Mouse (Mus musculus) forebrain, embryonic 12.5 days (tissue): ENCODE data around the gene Hist1h2bf. TPM values are rescaled to one million over a fixed set of nuclear protein-coding genes. Genes with fewer than 3 reads are reported as not detected.
A peak's percentile ranks its signal among the peaks of the same experiment; 100 is the strongest.
"Not testable (repeated sequence)": the region's sequence is repeated elsewhere in the genome, so short reads cannot be mapped to it uniquely, and the experiment has no call there.

Experiments used
- ATAC-seq: fragments of 200-750 bp; cut with Nextera tagmentation; 2 replicates; pipeline ENCODE4 v1.8.0; 2017; ENCODE audit warnings: moderate TSS enrichment; ENCODE audit not compliant: low FRiP score
- H3K27ac ChIP-seq: fragments of 300-500 bp; sonication (generic); 2 replicates; pipeline ENCODE4 v1.5.1; 2016; ENCODE audit warnings: mild to moderate bottlenecking
- H3K27me3 ChIP-seq: fragments of 300-500 bp; sonication (generic); 2 replicates; pipeline ENCODE4 v1.6.1; 2016; ENCODE audit warnings: mild to moderate bottlenecking
- H3K36me3 ChIP-seq: fragments of 300-500 bp; sonication (generic); replicated peaks from 2 replicates; pipeline ENCODE4 v1.6.1; 2016; ENCODE audit warnings: mild to moderate bottlenecking
- H3K4me1 ChIP-seq: fragments of 300-500 bp; sonication (generic); 2 replicates; pipeline ENCODE4 v1.6.1; 2016
- H3K4me2 ChIP-seq: fragments of 300-500 bp; sonication (generic); 2 replicates; pipeline ENCODE4 v1.6.1; 2016; ENCODE audit warnings: mild to moderate bottlenecking, moderate library complexity
- H3K4me3 ChIP-seq: fragments of 300-500 bp; sonication (generic); replicated peaks from 2 replicates; pipeline ENCODE4 v1.5.1; 2016; ENCODE audit warnings: mild to moderate bottlenecking
- H3K9ac ChIP-seq: fragments of 300-500 bp; sonication (generic); 2 replicates; pipeline ENCODE4 v1.6.1; 2016; ENCODE audit warnings: mild to moderate bottlenecking
- H3K9me3 ChIP-seq: fragments of 300-500 bp; sonication (generic); 2 replicates; pipeline ENCODE4 v1.6.1; 2016
- WGBS: fragments of 180-500 bp; shearing (Covaris S2); methylation state at CpG from one replicate; pipeline ENCODE4 v1.1.7; 2016; 5-methylcytosine and 5-hydroxymethylcytosine counted together
- polyA plus RNA-seq: library from polyadenylated mRNA; unstranded; fragments of >200 nt; fragmentation: Nextera tagmentation; extraction: Ambion mirVana; gene quantifications from 2 replicates; pipeline ENCODE4 v1.2.1, GENCODE M21; 2016

The Hist1h2bf gene
- polyA plus RNA-seq: 7.2 and 9.5 TPM in 2 replicates

GRCm38 (mm10) chr13:23573898-23574524 lies at the start of gene Hist1h2bf, which contains the start of gene Hist1h2ad:
Gene Hist1h2bf, minus strand, starts transcription at chr13:23574196.
Gene Hist1h2ad, plus strand, starts transcription at chr13:23574381.
- Histone ChIP-seq H3K9ac (peak within 1 kb of the TSS; percentile 56), H3K27ac (peak within 1 kb of the TSS; percentile 97), H3K4me1 (peaks cover 31% of the 10 kb centered on the region), H3K4me2 (peak within 1 kb of the TSS; percentile 67), H3K4me3 (peak within 1 kb of the TSS; percentile 47)
- not testable (repeated sequence) for H3K27me3 ChIP-seq, H3K9me3 ChIP-seq, H3K36me3 ChIP-seq
- ATAC-seq: peak; percentile 93
- under 1% methylated on average over 40 of the region's 42 CpGs for whole genome bisulfite sequencing

DNA sequence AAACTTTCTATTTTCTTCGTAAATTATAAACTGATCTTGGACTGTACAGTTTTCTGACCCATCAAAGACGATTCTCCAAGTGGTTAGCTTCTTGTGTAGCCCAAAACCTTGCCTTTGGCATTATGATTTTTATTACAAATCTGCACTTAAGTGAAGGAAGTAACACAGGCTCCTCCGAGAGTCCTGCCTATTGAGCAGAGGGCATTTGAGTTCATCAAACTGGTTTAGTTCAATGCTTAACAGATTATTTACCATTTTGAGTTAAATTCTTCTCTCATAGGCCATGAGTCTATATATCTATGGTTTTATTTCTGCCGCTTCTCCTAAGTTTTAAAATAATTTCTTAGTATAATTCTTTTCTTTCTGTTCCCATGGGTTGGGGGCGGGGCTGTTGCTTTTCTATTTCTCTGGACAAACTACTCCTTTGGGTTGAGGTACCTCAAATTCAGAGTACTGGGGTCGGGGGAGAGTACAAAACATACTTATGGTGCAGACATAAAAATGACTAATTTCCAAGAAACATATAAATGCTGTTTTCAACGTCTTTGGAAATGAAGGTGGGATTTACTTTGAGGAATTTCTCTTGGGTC lies 49.0 kb upstream of the Hist1h2bf start:
- no peak for ATAC-seq
- Histone ChIP-seq H3K36me3 (no peaks in the 10 kb centered on the region), H3K4me3 (peak overlapping the region; percentile 58), H3K9me3 (no peaks in the 10 kb centered on the region), H3K9ac (peak overlapping the region; percentile 92), H3K27ac (peak overlapping the region; percentile 98), H3K4me1 (peaks cover 17% of the 10 kb centered on the region), H3K4me2 (peak overlapping the region; percentile 76), H3K27me3 (0 out of 2 replicates have a peak, but pooled peaks cover 3% of the 10 kb centered on the region)
- 30% methylated on average over 7 of the region's 7 CpGs for WGBS

DNA sequence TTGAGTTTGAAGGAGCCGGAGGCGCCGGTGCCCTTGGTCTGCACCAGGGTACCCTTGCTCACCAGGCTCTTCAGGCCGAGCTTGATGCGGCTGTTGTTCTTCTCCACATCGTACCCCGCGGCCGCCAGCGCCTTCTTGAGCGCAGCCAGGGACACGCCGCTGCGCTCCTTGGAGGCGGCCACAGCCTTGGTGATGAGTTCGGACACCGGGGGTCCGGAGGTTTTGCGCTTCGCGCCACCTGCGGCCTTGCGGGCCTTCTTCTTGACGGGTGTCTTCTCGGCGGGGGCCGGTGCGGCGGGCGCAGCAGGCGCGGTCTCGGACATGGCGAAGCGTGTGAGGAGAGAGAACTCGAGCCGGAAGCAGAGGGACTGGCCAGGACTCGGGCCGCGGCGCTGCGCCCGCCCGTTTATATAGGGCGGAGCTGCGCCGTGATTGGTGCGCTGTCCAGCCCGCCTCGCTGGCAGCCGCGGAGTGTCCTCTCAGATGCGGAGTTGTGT lies 48.2 kb upstream of the Hist1h2bf start, which contains the start of gene Hist1h1e:
Gene Hist1h1e (minus strand): TSS at position 384 of the 497 bp plus-strand sequence.
- Histone ChIP-seq H3K4me2 (peak within 1 kb of the TSS; percentile 76), H3K9ac (peak within 1 kb of the TSS; percentile 92), H3K27ac (peak within 1 kb of the TSS; percentile 98), H3K4me1 (peaks cover 17% of the 10 kb centered on the region), H3K4me3 (peak within 1 kb of the TSS; percentile 58)
- H3K27me3 ChIP-seq, H3K36me3 ChIP-seq, H3K9me3 ChIP-seq: not testable (repeated sequence)
- under 1% methylated on average over 50 of the region's 53 CpGs for WGBS
- peak; percentile 96 for ATAC-seq

- H3K27ac ChIP-seq: peak overlapping the region; percentile 98
- peak overlapping the region; percentile 76 for H3K4me2 ChIP-seq
- peak overlapping the region; percentile 58 for H3K4me3 ChIP-seq
- under 1% methylated on average over 18 of the region's 18 CpGs for WGBS
- no peaks in the 10 kb centered on the region for H3K9me3 ChIP-seq
- H3K9ac ChIP-seq: peak overlapping the region; percentile 92
- H3K27me3 ChIP-seq: 0 out of 2 replicates have a peak, but pooled peaks cover 3% of the 10 kb centered on the region
- peak; percentile 78 for ATAC-seq
- no peaks in the 10 kb centered on the region for H3K36me3 ChIP-seq
- peaks cover 17% of the 10 kb centered on the region for H3K4me1 ChIP-seq
Observed at GRCm38 (mm10) chr13:23621532-23622174, 47.7 kb upstream of the Hist1h2bf start.

DNA sequence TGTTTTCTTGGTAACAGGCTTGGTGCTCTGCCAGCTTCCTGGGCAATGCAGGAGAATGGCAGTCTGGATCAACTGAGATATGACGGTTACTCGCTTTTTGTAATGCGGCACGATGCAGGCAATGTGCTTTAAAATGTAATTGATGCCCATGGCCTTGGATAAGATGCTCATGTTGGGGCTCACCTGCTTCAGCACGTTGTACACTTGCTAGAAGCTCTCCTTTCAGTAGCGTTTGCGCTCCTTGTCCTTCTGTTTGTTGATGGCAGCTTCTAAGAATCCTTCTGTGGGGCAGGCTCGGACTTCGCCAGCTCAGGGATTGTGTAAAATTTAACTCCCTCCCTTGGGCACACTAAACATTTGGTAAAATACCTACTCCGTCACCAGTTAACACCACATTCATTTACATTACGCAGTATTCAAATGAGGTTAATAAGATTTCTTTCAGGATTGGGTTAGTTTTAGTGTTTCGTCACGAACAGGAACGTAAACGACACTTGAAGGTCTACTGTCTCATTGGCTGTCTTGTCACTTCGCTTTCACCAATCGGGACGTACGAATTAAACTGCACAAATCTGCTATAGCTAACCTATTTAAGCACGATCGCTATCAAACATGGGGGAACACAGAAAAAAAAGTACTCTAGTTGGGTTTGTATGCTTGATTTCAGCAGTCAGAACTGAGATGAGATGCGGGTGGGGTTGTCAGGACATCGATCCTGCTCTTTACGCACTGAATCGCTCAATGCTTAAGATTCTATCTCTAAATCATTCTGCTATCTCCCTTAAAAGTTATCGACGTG lies 46.9 kb upstream of the Hist1h2bf start, which contains the start of gene Hist1h2be:
Gene Hist1h2be (minus strand): TSS at position 392 of the 799 bp plus-strand sequence.
- 1% methylated on average over 27 of the region's 27 CpGs for WGBS
- Histone ChIP-seq H3K27me3 (0 out of 2 replicates have a peak, but pooled peaks cover 3% of the 10 kb centered on the region), H3K4me1 (peaks cover 17% of the 10 kb centered on the region), H3K27ac (peak within 1 kb of the TSS; percentile 98), H3K36me3 (no peaks in the 10 kb centered on the region), H3K4me2 (peak within 1 kb of the TSS; percentile 76), H3K9ac (peak within 1 kb of the TSS; percentile 92), H3K4me3 (peak within 1 kb of the TSS; percentile 58), H3K9me3 (no peaks in the 10 kb centered on the region)
- peak; percentile 83 for ATAC-seq

- H3K27me3 ChIP-seq: no peaks in the 10 kb centered on the region
- no peaks in the 10 kb centered on the region for H3K36me3 ChIP-seq
- no peak for ATAC-seq
- H3K27ac ChIP-seq: peak overlapping the region; percentile 98
- H3K9me3 ChIP-seq: no peaks in the 10 kb centered on the region
- peak overlapping the region; percentile 76 for H3K4me2 ChIP-seq
- H3K4me3 ChIP-seq: peak overlapping the region; percentile 58
- WGBS: 54% methylated on average over 12 of the region's 12 CpGs
- peak overlapping the region; percentile 64 for H3K9ac ChIP-seq
- H3K4me1 ChIP-seq: peaks cover 17% of the 10 kb centered on the region
Observed at GRCm38 (mm10) chr13:23620056-23620732, 46.2 kb upstream of the Hist1h2bf start.

DNA sequence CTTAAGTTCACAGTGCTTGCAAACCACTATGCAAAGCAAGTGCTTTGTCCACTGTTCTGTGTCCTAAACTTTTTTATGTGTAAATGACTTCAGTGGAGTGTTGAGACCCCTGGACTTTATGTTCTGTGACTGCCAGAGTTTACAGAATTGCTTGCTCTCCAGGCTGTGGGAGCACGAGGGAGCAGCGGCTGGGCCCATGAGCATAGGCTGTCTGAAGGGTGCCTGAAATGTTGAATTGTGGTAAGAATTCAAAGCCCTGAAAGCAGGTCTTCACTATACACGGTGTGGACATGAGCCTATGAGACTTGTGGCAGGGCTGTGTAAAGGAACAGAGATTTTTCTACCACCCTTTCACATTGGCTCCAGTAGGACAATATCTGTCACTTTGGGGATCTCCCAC lies 37.6 kb upstream of the Hist1h2bf start:
- no peaks in the 10 kb centered on the region for H3K27me3 ChIP-seq
- H3K9me3 ChIP-seq: no peaks in the 10 kb centered on the region
- H3K4me2 ChIP-seq: no peak overlapping the region
- H3K4me3 ChIP-seq: no peak overlapping the region
- H3K9ac ChIP-seq: no peak overlapping the region
- H3K27ac ChIP-seq: no peak overlapping the region
- ATAC-seq: no peak
- WGBS: 89% methylated on average over 3 of the region's 3 CpGs
- H3K4me1 ChIP-seq: no peaks in the 10 kb centered on the region
- no peaks in the 10 kb centered on the region for H3K36me3 ChIP-seq

GRCm38 (mm10) chr13:23610393-23610792 lies 36.4 kb upstream of the Hist1h2bf start:
- H3K27me3 ChIP-seq: no peaks in the 10 kb centered on the region
- 73% methylated on average over 2 of the region's 2 CpGs for WGBS
- ATAC-seq: no peak
- no peak overlapping the region for H3K4me3 ChIP-seq
- no peaks in the 10 kb centered on the region for H3K9me3 ChIP-seq
- H3K4me1 ChIP-seq: no peaks in the 10 kb centered on the region
- H3K4me2 ChIP-seq: no peak overlapping the region
- no peak overlapping the region for H3K9ac ChIP-seq
- no peaks in the 10 kb centered on the region for H3K36me3 ChIP-seq
- no peak overlapping the region for H3K27ac ChIP-seq

DNA sequence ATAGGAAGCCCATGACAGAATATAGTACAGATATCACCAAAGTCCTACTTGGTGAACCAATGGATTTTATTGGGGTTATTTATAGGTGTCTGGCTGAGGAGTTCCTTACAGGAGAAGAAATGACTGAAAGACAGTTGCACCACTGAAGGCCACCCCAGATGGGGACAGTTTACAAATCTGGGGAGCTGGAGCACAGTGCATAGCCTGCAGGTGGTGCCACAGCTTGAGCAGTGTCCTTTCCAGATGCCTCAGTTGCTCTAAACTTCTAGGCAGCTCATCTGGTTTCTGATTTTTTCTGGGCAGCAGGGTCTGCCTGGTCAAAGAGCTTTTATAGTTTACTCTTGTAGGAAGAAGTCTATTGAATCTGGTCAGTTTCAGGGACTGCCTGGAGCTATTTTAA lies 35.8 kb upstream of the Hist1h2bf start:
- Histone ChIP-seq H3K27me3 (no peaks in the 10 kb centered on the region), H3K9ac (no peak overlapping the region), H3K4me3 (no peak overlapping the region), H3K36me3 (no peaks in the 10 kb centered on the region), H3K9me3 (no peaks in the 10 kb centered on the region), H3K4me2 (no peak overlapping the region), H3K27ac (no peak overlapping the region), H3K4me1 (no peaks in the 10 kb centered on the region)
- no peak for ATAC-seq

DNA sequence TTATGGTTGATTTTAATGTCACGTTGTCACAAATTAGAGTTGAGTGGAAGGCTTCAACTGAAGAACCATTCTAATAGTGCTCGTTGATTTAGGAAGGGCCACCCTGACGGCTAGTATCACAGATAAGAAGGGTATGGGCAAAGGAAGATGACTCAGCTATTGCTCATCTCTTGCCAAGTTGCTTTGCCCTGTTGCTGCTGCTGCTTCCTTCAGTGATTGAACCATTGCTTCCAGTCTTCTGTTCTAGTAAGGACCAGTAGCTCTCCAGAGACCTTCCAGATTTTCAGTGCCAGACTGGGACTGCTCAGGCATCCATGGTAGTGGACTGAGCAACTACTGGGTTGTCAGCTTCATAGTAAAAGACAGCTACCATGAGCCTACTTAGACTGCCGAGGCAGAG lies 35.2 kb upstream of the Hist1h2bf start:
- no peak overlapping the region for H3K4me2 ChIP-seq

GRCm38 (mm10) chr13:23605052-23605451 lies 31.1 kb upstream of the Hist1h2bf start:
- H3K36me3 ChIP-seq: no peaks in the 10 kb centered on the region
- H3K27me3 ChIP-seq: no peaks in the 10 kb centered on the region
- no peaks in the 10 kb centered on the region for H3K4me1 ChIP-seq
- no peak overlapping the region for H3K4me2 ChIP-seq
- 94% methylated on average over 3 of the region's 3 CpGs for WGBS
- no peak overlapping the region for H3K4me3 ChIP-seq
- no peak for ATAC-seq
- H3K9ac ChIP-seq: no peak overlapping the region
- H3K9me3 ChIP-seq: no peaks in the 10 kb centered on the region
- no peak overlapping the region for H3K27ac ChIP-seq

More for the DNA sequence above, 35.2 kb upstream of the Hist1h2bf start:
- Histone ChIP-seq H3K9ac (no peak overlapping the region), H3K4me1 (no peaks in the 10 kb centered on the region), H3K9me3 (no peaks in the 10 kb centered on the region), H3K36me3 (no peaks in the 10 kb centered on the region), H3K27me3 (no peaks in the 10 kb centered on the region), H3K27ac (no peak overlapping the region), H3K4me3 (no peak overlapping the region)
- WGBS: 91% methylated on average over 4 of the region's 4 CpGs
- ATAC-seq: no peak
